Mouse (Mus musculus) liver, adult (tissue): ENCODE measurements around the gene Hspa8.

Experiments used
- GATA4 ChIP-seq: IDR thresholded peaks from 2 replicates; pipeline ENCODE4 v1.6.1; 2014; ENCODE audit warnings: mild to moderate bottlenecking, low read length; ENCODE audit not compliant: insufficient replicate concordance

Hspa8 gene

GRCm38 (mm10) chr9:40780111-40780510 lies 20.7 kb upstream of the Hspa8 start:
- TF ChIP-seq GATA4 = no peak

- TF ChIP-seq GATA4 = no peak
These were observed 19.7 kb upstream of the Hspa8 start for GRCm38 (mm10) chr9:40780892-40781725.

GRCm38 (mm10) chr9:40781726-40782581 lies 18.8 kb upstream of the Hspa8 start:
- peak; percentile 60; the same call in 1 of the 2 replicates for TF ChIP-seq GATA4

GRCm38 (mm10) chr9:40783641-40784373 lies 17.0 kb upstream of the Hspa8 start:
- no peak for TF ChIP-seq GATA4

GRCm38 (mm10) chr9:40784374-40784967 lies 16.3 kb upstream of the Hspa8 start:
- TF ChIP-seq GATA4 = no peak

GRCm38 (mm10) chr9:40785452-40785851 lies 15.3 kb upstream of the Hspa8 start:
- no peak for TF ChIP-seq GATA4

- no peak for TF ChIP-seq GATA4
These were observed 8.7 kb upstream of the Hspa8 start for GRCm38 (mm10) chr9:40791864-40792633.

GRCm38 (mm10) chr9:40793581-40793980 lies 7.2 kb upstream of the Hspa8 start:
- TF ChIP-seq GATA4 = no peak

GRCm38 (mm10) chr9:40794251-40794650 lies 6.5 kb upstream of the Hspa8 start:
- no peak for TF ChIP-seq GATA4

GRCm38 (mm10) chr9:40794926-40795325 lies 5.9 kb upstream of the Hspa8 start:
- no peak for TF ChIP-seq GATA4

- no peak for TF ChIP-seq GATA4
These were observed 5.2 kb upstream of the Hspa8 start for GRCm38 (mm10) chr9:40795562-40795961.

GRCm38 (mm10) chr9:40796054-40796453 lies 4.7 kb upstream of the Hspa8 start:
- peak; percentile 66; the same call in 1 of the 2 replicates for TF ChIP-seq GATA4

GRCm38 (mm10) chr9:40798247-40798960 lies 2.4 kb upstream of the Hspa8 start:
- no peak for TF ChIP-seq GATA4

- TF ChIP-seq GATA4 = no peak
These were observed 1.7 kb upstream of the Hspa8 start for GRCm38 (mm10) chr9:40799112-40799511.
